Mouse (Mus musculus) C3H10T1/2 (cell line): ENCODE measurements around the gene Olfr1269. TPM values are rescaled to one million over a fixed set of nuclear protein-coding genes. Genes with fewer than 3 reads are reported as not detected.

Experiments used
- polyA plus RNA-seq, 2 experiments: library from polyadenylated mRNA; unstranded; fragments of >200 nt; fragmentation: generic; extraction: Trizol; gene quantifications; one replicate each; pipeline ENCODE4 v1.2.1; 2012; ENCODE audit warnings: missing spikeins in 2 of 2

The Olfr1269 gene
- polyA plus RNA-seq: not detected

DNA sequence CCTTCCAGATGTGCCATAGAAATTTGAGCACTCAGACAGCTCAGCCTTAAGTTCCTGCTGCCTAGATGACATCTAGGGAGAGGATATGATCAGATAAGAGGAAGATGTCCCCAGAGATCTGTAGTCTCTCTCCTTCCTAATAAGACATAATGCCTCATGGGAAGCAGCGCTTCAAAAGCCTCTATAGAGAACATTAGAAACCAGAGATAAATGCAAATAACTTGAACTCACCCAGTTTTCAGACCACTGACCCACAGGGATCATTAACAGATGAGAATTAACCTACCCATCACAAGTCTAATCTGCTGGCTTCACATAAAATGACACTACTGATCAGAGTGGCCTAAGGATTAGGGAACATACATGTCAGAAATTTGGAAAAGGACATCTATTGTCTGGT, at the start of gene Olfr1269:
TSS of gene Olfr1269 (minus strand) at position 101 of the 400 bp plus-strand sequence.

GRCm38 (mm10) chr2:90152991-90153390, 31.8 kb upstream of the Olfr1269 start, which contains the start of gene Olfr1270:
Gene Olfr1270, minus strand, starts transcription at chr2:90153091.

DNA sequence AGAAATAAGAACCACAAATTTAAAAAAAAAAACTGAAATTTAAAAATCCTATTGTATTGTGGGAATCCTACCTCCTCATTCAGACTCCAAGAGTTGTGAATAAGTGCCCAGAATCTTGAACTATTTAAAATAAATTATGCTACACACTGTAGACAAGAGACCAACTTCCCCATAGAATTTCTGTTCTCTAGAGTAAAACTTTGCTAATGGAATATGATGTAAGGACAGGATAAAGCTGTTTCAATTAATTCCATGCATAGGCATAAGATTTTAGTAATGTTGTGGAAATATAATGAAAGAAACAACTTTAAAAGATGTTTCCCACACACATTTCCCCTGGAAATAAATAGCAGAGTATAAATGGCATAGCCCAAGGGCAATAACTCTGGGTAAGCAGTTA, 21.0 kb upstream of the Olfr1269 start, which contains the start of gene Olfr32:
TSS of gene Olfr32 (minus strand) at position 101 of the 400 bp plus-strand sequence.

Other genes starting within 250 kb of the Olfr1269 start
- not detected for gene Olfr1257, start 243.0 kb downstream of the Olfr1269 start, polyA plus RNA-seq
- not detected for gene Olfr1258, start 194.1 kb downstream of the Olfr1269 start, polyA plus RNA-seq
- gene Olfr1259, start 172.7 kb downstream of the Olfr1269 start, polyA plus RNA-seq: not detected
- gene Olfr1260, start 147.1 kb downstream of the Olfr1269 start, polyA plus RNA-seq: not detected
- not detected for gene Olfr1261, start 130.2 kb downstream of the Olfr1269 start, polyA plus RNA-seq
- not detected for gene Olfr1262, start 121.3 kb downstream of the Olfr1269 start, polyA plus RNA-seq
- gene Olfr1263, start 109.3 kb downstream of the Olfr1269 start, polyA plus RNA-seq: not detected
- not detected for gene Olfr1264, start 95.8 kb downstream of the Olfr1269 start, polyA plus RNA-seq
- gene Olfr1265, start 86.1 kb downstream of the Olfr1269 start, polyA plus RNA-seq: not detected
- gene Olfr140, start 57.8 kb downstream of the Olfr1269 start, polyA plus RNA-seq: not detected
- not detected for gene Olfr32, start 20.9 kb upstream of the Olfr1269 start, polyA plus RNA-seq
- not detected for gene Olfr1270, start 31.7 kb upstream of the Olfr1269 start, polyA plus RNA-seq
- gene Olfr1506, start 103.1 kb upstream of the Olfr1269 start, polyA plus RNA-seq: not detected
- gene Olfr142, start 136.2 kb upstream of the Olfr1269 start, polyA plus RNA-seq: not detected
- not detected for gene Olfr1271, start 149.6 kb upstream of the Olfr1269 start, polyA plus RNA-seq
- not detected for gene Olfr1272, start 171.4 kb upstream of the Olfr1269 start, polyA plus RNA-seq
- not detected for gene Gm13769, start 200.8 kb upstream of the Olfr1269 start, polyA plus RNA-seq